12 mouse cellular contexts compared by ENCODE assay signal in genomic region chr17:10399706-10400105, GRCm38 (mm10).
DNase-seq lines count a peak whose midpoint lies in the region; ATAC-seq lines count a peak whose summit lies in the region.
"Had no signal": no experiment of that assay in that cellular context is flagged by ENCODE, and none has a peak within 500 bp of the region (broad histone marks: within the 10 kb centered on the region; RNA-seq: fewer than 3 reads in every experiment).

No protein-coding gene starts in this region.

- H3K4me1 ChIP-seq in forebrain, embryonic 10.5 days, result peaks cover 57% of the 10 kb centered on the region
- H3K4me1 ChIP-seq in forebrain, embryonic 16.5 days (replicated peaks; ENCODE audit: control insufficient read depth, insufficient read depth, low read length), result peaks cover 19% of the 10 kb centered on the region
- H3K4me1 ChIP-seq in intestine, embryonic 16.5 days (ENCODE audit: control insufficient read depth, insufficient read depth, low read length), result peaks cover 7% of the 10 kb centered on the region; the same call in 1 of the 2 replicates
- 0 out of 2 replicates have a peak, but pooled peaks cover 7% of the 10 kb centered on the region for H3K4me1 ChIP-seq in intestine, embryonic 15.5 days (replicated peaks)
- peaks cover 32% of the 10 kb centered on the region for H3K4me1 ChIP-seq in brown adipose tissue, adult 24 weeks (ENCODE audit: control insufficient read depth, insufficient read depth, insufficient read length, low read length)
- H3K4me1 ChIP-seq in limb, embryonic 10.5 days, result peaks cover 49% of the 10 kb centered on the region

- H3K4me2 ChIP-seq in forebrain, embryonic 16.5 days (ENCODE audit: low read length), result no peak overlapping the region
- H3K4me2 ChIP-seq in intestine, embryonic 16.5 days (ENCODE audit: low read depth, low read length), result no peak overlapping the region
- H3K4me2 ChIP-seq in intestine, embryonic 15.5 days (replicated peaks), result no peak overlapping the region

- no peak overlapping the region for H3K4me3 ChIP-seq in forebrain, embryonic 10.5 days
- H3K4me3 ChIP-seq in forebrain, embryonic 16.5 days (replicated peaks; ENCODE audit: low read length), result no peak overlapping the region
- H3K4me3 ChIP-seq in intestine, embryonic 16.5 days (ENCODE audit: low read length), result no peak overlapping the region
- no peak overlapping the region for H3K4me3 ChIP-seq in intestine, embryonic 15.5 days (replicated peaks)
- H3K4me3 ChIP-seq in brown adipose tissue, adult 24 weeks (ENCODE audit: insufficient read depth, low read depth, low read length), result no peak overlapping the region
- H3K4me3 ChIP-seq in limb, embryonic 10.5 days, result no peak overlapping the region
- H3K4me3 ChIP-seq: heart, adult 2 months had no signal

- WGBS in forebrain, embryonic 10.5 days, result 76% methylated on average over 10 of the region's 10 CpGs
- WGBS in forebrain, embryonic 16.5 days, result 73% methylated on average over 10 of the region's 10 CpGs
- WGBS in intestine, embryonic 16.5 days, result 64% methylated on average over 10 of the region's 10 CpGs
- 65% methylated on average over 10 of the region's 10 CpGs for WGBS in intestine, embryonic 15.5 days
- WGBS in limb, embryonic 10.5 days, result 83% methylated on average over 10 of the region's 10 CpGs

- ATAC-seq in forebrain, embryonic 16.5 days, result no peak
- ATAC-seq in intestine, embryonic 16.5 days, result peak; percentile 22; the same call in 1 of the 2 replicates
- no peak for ATAC-seq in intestine, embryonic 15.5 days

- peak overlapping the region; percentile 40; the same call in 1 of the 2 replicates for H3K27ac ChIP-seq in forebrain, embryonic 10.5 days
- H3K27ac ChIP-seq in forebrain, embryonic 16.5 days (ENCODE audit: low read length), result no peak overlapping the region
- no peak overlapping the region for H3K27ac ChIP-seq in intestine, embryonic 16.5 days (ENCODE audit: low read length)
- H3K27ac ChIP-seq in intestine, embryonic 15.5 days, result no peak overlapping the region
- 0 out of 2 replicates have a peak overlapping the region, but pooled peaks have one; percentile 26 for H3K27ac ChIP-seq in brown adipose tissue, adult 24 weeks (replicated peaks; ENCODE audit: low read depth, low read length)
- H3K27ac ChIP-seq in limb, embryonic 10.5 days, result peak overlapping the region; percentile 11; the same call in 1 of the 2 replicates
- H3K27ac ChIP-seq: heart, adult 2 months had no signal

- H3K27me3 ChIP-seq in forebrain, embryonic 10.5 days (ENCODE audit: poor library complexity, severe bottlenecking), result peaks cover 8% of the 10 kb centered on the region; the same call in 1 of the 2 replicates
- H3K27me3 ChIP-seq in forebrain, embryonic 16.5 days (replicated peaks; ENCODE audit: control insufficient read depth, insufficient read depth, low read length), result no peaks in the 10 kb centered on the region
- no peaks in the 10 kb centered on the region for H3K27me3 ChIP-seq in intestine, embryonic 16.5 days (replicated peaks; ENCODE audit: control insufficient read depth, insufficient read depth, low read length)
- H3K27me3 ChIP-seq in intestine, embryonic 15.5 days (replicated peaks), result no peaks in the 10 kb centered on the region
- H3K27me3 ChIP-seq in limb, embryonic 10.5 days (ENCODE audit: low read depth, poor library complexity, severe bottlenecking), result no peaks in the 10 kb centered on the region

- H3K36me3 ChIP-seq in forebrain, embryonic 10.5 days (replicated peaks), result no peaks in the 10 kb centered on the region
- no peaks in the 10 kb centered on the region for H3K36me3 ChIP-seq in forebrain, embryonic 16.5 days (ENCODE audit: control insufficient read depth, insufficient read depth)
- no peaks in the 10 kb centered on the region for H3K36me3 ChIP-seq in intestine, embryonic 16.5 days (ENCODE audit: control insufficient read depth, insufficient read depth, low read length)
- no peaks in the 10 kb centered on the region for H3K36me3 ChIP-seq in intestine, embryonic 15.5 days
- H3K36me3 ChIP-seq in limb, embryonic 10.5 days, result no peaks in the 10 kb centered on the region

- DNase-seq in forebrain, embryonic 10.5 days (ENCODE audit: extremely low spot score, low spot score), result no peak
- no peak for DNase-seq in limb, embryonic 10.5 days (ENCODE audit: low spot score)
- DNase-seq in frontal cortex, postnatal 36 days (ENCODE audit: low spot score in 2 of 2), result no peak
- no peak for DNase-seq in right cerebral cortex, postnatal 25 days
- DNase-seq: kidney, postnatal 14 days; lung, postnatal 14 days; thymus, adult 2 months had no signal

- no peaks in the 10 kb centered on the region for H3K9me3 ChIP-seq in forebrain, embryonic 10.5 days
- H3K9me3 ChIP-seq in forebrain, embryonic 16.5 days (ENCODE audit: control insufficient read depth, low read length), result no peaks in the 10 kb centered on the region
- no peaks in the 10 kb centered on the region for H3K9me3 ChIP-seq in intestine, embryonic 16.5 days (ENCODE audit: control insufficient read depth, low read length)
- no peaks in the 10 kb centered on the region for H3K9me3 ChIP-seq in intestine, embryonic 15.5 days
- no peaks in the 10 kb centered on the region for H3K9me3 ChIP-seq in limb, embryonic 10.5 days (replicated peaks)

- H3K9ac ChIP-seq in forebrain, embryonic 16.5 days (replicated peaks; ENCODE audit: low read depth, low read length), result no peak overlapping the region
- no peak overlapping the region for H3K9ac ChIP-seq in intestine, embryonic 16.5 days (ENCODE audit: low read depth, low read length)
- no peak overlapping the region for H3K9ac ChIP-seq in intestine, embryonic 15.5 days

Comparison
In these comparisons a context has a peak if more than half of its experiments do, and no peak if none do; other contexts are left out.
1. H3K27ac ChIP-seq: peak in forebrain, embryonic 10.5 days (single experiment), brown adipose tissue, adult 24 weeks (single experiment) and limb, embryonic 10.5 days (single experiment); none in forebrain, embryonic 16.5 days (single experiment), intestine, embryonic 16.5 days (single experiment) and intestine, embryonic 15.5 days (single experiment).